Mouse (Mus musculus) gastrocnemius, adult 2 months (tissue): ENCODE results near the gene Pla2g15. TPM values are rescaled to one million over a fixed set of nuclear protein-coding genes. Genes with fewer than 3 reads are reported as not detected.
"Not testable (repeated sequence)": the region's sequence is repeated elsewhere in the genome, so short reads cannot be mapped to it uniquely, and the experiment has no call there.

Experiments used
- DNase-seq: peaks from one replicate; pipeline ENCODE4 v3.0.0; 2022
- H3K27ac ChIP-seq: fragments of 200-600 bp; 2 replicates; pipeline ENCODE4 v1.8.1; 2022; ENCODE audit warnings: mild to moderate bottlenecking
- H3K4me3 ChIP-seq: fragments of 200-600 bp; 2 replicates; pipeline ENCODE4 v1.8.1; 2022; ENCODE audit warnings: mild to moderate bottlenecking, moderate library complexity
- CTCF ChIP-seq: fragments of 200-600 bp; IDR thresholded peaks from 2 replicates; pipeline ENCODE4 v1.8.1; 2022; ENCODE audit warnings: antibody characterized with exemption, mild to moderate bottlenecking, moderate library complexity
- intact Hi-C: fragments of 180-260 bp; cut with DNase I; formaldehyde crosslinking; loops from one replicate; pipeline ENCODE4 v1.15.1; 2025
- total RNA-seq, 2 experiments: library from RNA; stranded (reverse); gene quantifications; 2 replicates each; pipeline ENCODE4 v1.2.3; 2021

Pla2g15 gene
- total RNA-seq, 2 experiments from 2014 or later, result 3.5 TPM

- intact Hi-C loops, result no loop called here
- no peak for TF ChIP-seq CTCF
Observed at GRCm38 (mm10) chr8:106189162-106189561, 39.0 kb downstream of the Pla2g15 start.

GRCm38 (mm10) chr8:106191639-106192038 lies 41.4 kb downstream of the Pla2g15 start:
- DNase-seq, result no peak
- intact Hi-C loops, result no loop called here
- no peak for TF ChIP-seq CTCF
- Histone ChIP-seq H3K27ac (no peak overlapping the region), H3K4me3 (no peak overlapping the region)

More at GRCm38 (mm10) chr8:106189162-106189561, 39.0 kb downstream of the Pla2g15 start:
- Histone ChIP-seq H3K27ac (no peak overlapping the region; the same call in 1 of the 2 replicates), H3K4me3 (no peak overlapping the region)
- no peak for DNase-seq

- no peak for TF ChIP-seq CTCF
- Histone ChIP-seq H3K4me3 (no peak overlapping the region), H3K27ac (no peak overlapping the region)
- DNase-seq, result no peak
- intact Hi-C loops, result no loop called here
Observed at GRCm38 (mm10) chr8:106193162-106193561, 43.0 kb downstream of the Pla2g15 start.

- no peak overlapping the region for H3K27ac ChIP-seq
- intact Hi-C loops, result no loop called here
- H3K4me3 ChIP-seq, result no peak overlapping the region
- no peak for TF ChIP-seq CTCF
- no peak for DNase-seq
Observed at GRCm38 (mm10) chr8:106194062-106194461, 43.9 kb downstream of the Pla2g15 start.

GRCm38 (mm10) chr8:106198741-106199140 lies 48.5 kb downstream of the Pla2g15 start:
- no peak overlapping the region for H3K27ac ChIP-seq
- peak; percentile 79 for TF ChIP-seq CTCF
- DNase-seq, result peak; percentile 41
- intact Hi-C loops, result loop anchor here (1.0 to 5.0 kb wide), 2 partner anchors 41 to 58 kb away; no protein-coding TSS in a partner anchor
- no peak overlapping the region for H3K4me3 ChIP-seq

GRCm38 (mm10) chr8:106199596-106199995 lies 49.4 kb downstream of the Pla2g15 start:
- intact Hi-C loops, result loop anchor here (5.0 kb wide), 1 partner anchor 42 kb away; no protein-coding TSS in a partner anchor

GRCm38 (mm10) chr8:106210035-106210731 lies 60.0 kb downstream of the Pla2g15 start:
- no peak for TF ChIP-seq CTCF
- DNase-seq, result no peak
- H3K27ac ChIP-seq, result peak overlapping the region; percentile 98
- intact Hi-C loops, result no loop called here
- peak overlapping the region; percentile 80 for H3K4me3 ChIP-seq

More at GRCm38 (mm10) chr8:106199596-106199995, 49.4 kb downstream of the Pla2g15 start:
- DNase-seq, H3K27ac ChIP-seq, H3K4me3 ChIP-seq: not testable (repeated sequence)

- intact Hi-C loops, result no loop called here
- DNase-seq, result peak; percentile 97
- Histone ChIP-seq H3K27ac (peak within 1 kb of the TSS; percentile 98), H3K4me3 (peak within 1 kb of the TSS; percentile 80)
- no peak for TF ChIP-seq CTCF
Observed at GRCm38 (mm10) chr8:106210821-106211345, 60.7 kb downstream of the Pla2g15 start, which contains the start of the genes Slc7a6os and Prmt7. TSS of gene Slc7a6os (minus strand) at chr8:106210935. TSS of gene Prmt7 (plus strand) at chr8:106210936.

GRCm38 (mm10) chr8:106211421-106211820 lies 61.2 kb downstream of the Pla2g15 start:
- Histone ChIP-seq H3K4me3 (peak overlapping the region; percentile 80), H3K27ac (peak overlapping the region; percentile 98)
- no peak for TF ChIP-seq CTCF
- intact Hi-C loops, result no loop called here
- DNase-seq, result no peak

GRCm38 (mm10) chr8:106213959-106214358 lies 63.8 kb downstream of the Pla2g15 start:
- no peak overlapping the region for H3K4me3 ChIP-seq
- no peak for DNase-seq
- no peak overlapping the region for H3K27ac ChIP-seq
- intact Hi-C loops, result no loop called here
- TF ChIP-seq CTCF, result no peak

Other genes with a start within 250 kb of the Pla2g15 start
- 10 to 100 TPM; 11.3 to 12.8 TPM for gene Pskh1, start 250.0 kb upstream of the Pla2g15 start, total RNA-seq
- gene Ctrl, start 216.5 kb upstream of the Pla2g15 start, total RNA-seq, result not detected
- 10 to 100 TPM; 17.9 to 26.1 TPM for gene Psmb10, start 212.0 kb upstream of the Pla2g15 start, total RNA-seq
- under 1 TPM; 0.23 to 0.33 TPM for gene Lcat, start 207.0 kb upstream of the Pla2g15 start, total RNA-seq
- gene Slc12a4, start 184.3 kb upstream of the Pla2g15 start, total RNA-seq, result 10 to 100 TPM in 1 of 2 experiments, 1 to 10 TPM in 1; 9.1 to 14.3 TPM
- gene Dpep3, start 171.0 kb upstream of the Pla2g15 start, total RNA-seq, result under 1 TPM in 1 of 2 experiments, not detected in 1; 0.17 TPM
- gene Dus2, start 159.1 kb upstream of the Pla2g15 start, total RNA-seq, result 10 to 100 TPM in 1 of 2 experiments, 1 to 10 TPM in 1; 9.0 to 11.5 TPM
- gene Dpep2nb, start 144.4 kb upstream of the Pla2g15 start, total RNA-seq, result not detected
- gene Ddx28, start 138.5 kb upstream of the Pla2g15 start, total RNA-seq, result 10 to 100 TPM; 10.4 to 10.7 TPM
- 10 to 100 TPM; 24.9 to 28.7 TPM for gene Nfatc3, start 91.6 kb upstream of the Pla2g15 start, total RNA-seq
- not detected for gene Esrp2, start 13.4 kb upstream of the Pla2g15 start, total RNA-seq
- 10 to 100 TPM; 10.5 to 11.5 TPM for gene Slc7a6, start 18.5 kb downstream of the Pla2g15 start, total RNA-seq
- gene Slc7a6os, start 60.5 kb downstream of the Pla2g15 start, total RNA-seq, result 1 to 10 TPM; 9.0 to 9.6 TPM
- gene Prmt7, start 60.5 kb downstream of the Pla2g15 start, total RNA-seq, result 10 to 100 TPM; 27.5 to 29.8 TPM
- gene Smpd3, start 187.6 kb downstream of the Pla2g15 start, total RNA-seq, result 1 to 10 TPM in 1 of 2 experiments, under 1 TPM in 1; 0.79 to 1.9 TPM